Mouse (Mus musculus): ENCODE measurements at regions not wholly inside any gene's neighbourhood (a gene's known extent, or its start where the extent isn't known, plus 50 kb on each side); places are given as distances from the start of the nearest gene placed in this dataset.

- no peak overlapping the region for H3K4me2 ChIP-seq (ENCODE audit: low read depth, low read length)
- H3K27me3 ChIP-seq (ENCODE audit: control insufficient read depth, insufficient read depth, low read depth, low read length) = no peaks in the 10 kb centered on the region
- no peaks in the 10 kb centered on the region for H3K36me3 ChIP-seq (ENCODE audit: control insufficient read depth, insufficient read depth)
- H3K4me3 ChIP-seq (ENCODE audit: low read depth, low read length) = no peak overlapping the region
- no peaks in the 10 kb centered on the region for H3K9me3 ChIP-seq (replicated peaks; ENCODE audit: control insufficient read depth, low read length)
- H3K9ac ChIP-seq (ENCODE audit: low read depth, low read length) = no peak overlapping the region
- H3K27ac ChIP-seq (ENCODE audit: low read length) = no peak overlapping the region
- ATAC-seq (ENCODE audit: low read depth) = no peak
- H3K4me1 ChIP-seq (ENCODE audit: control insufficient read depth, low read depth, low read length) = no peaks in the 10 kb centered on the region
- WGBS (ENCODE audit: insufficient replicate concordance) = 63% methylated on average over 5 of the region's 5 CpGs
These were observed 64.5 kb upstream of the Xylt1 start for GRCm38 (mm10) chr7:117316126-117316805.

- WGBS (ENCODE audit: insufficient replicate concordance) = 57% methylated on average over 2 of the region's 2 CpGs
- no peaks in the 10 kb centered on the region for H3K9me3 ChIP-seq (replicated peaks; ENCODE audit: control insufficient read depth, low read length)
- no peaks in the 10 kb centered on the region for H3K36me3 ChIP-seq (ENCODE audit: control insufficient read depth, insufficient read depth)
- H3K9ac ChIP-seq (ENCODE audit: low read depth, low read length) = no peak overlapping the region
- H3K4me2 ChIP-seq (ENCODE audit: low read depth, low read length) = no peak overlapping the region
- H3K27me3 ChIP-seq (ENCODE audit: control insufficient read depth, insufficient read depth, low read depth, low read length) = no peaks in the 10 kb centered on the region
- H3K27ac ChIP-seq (ENCODE audit: low read length) = no peak overlapping the region
- H3K4me1 ChIP-seq (ENCODE audit: control insufficient read depth, low read depth, low read length) = no peaks in the 10 kb centered on the region
- no peak for ATAC-seq (ENCODE audit: low read depth)
- H3K4me3 ChIP-seq (ENCODE audit: low read depth, low read length) = no peak overlapping the region
These were observed 63.4 kb upstream of the Xylt1 start for GRCm38 (mm10) chr7:117317362-117317761.

- no peaks in the 10 kb centered on the region for H3K27me3 ChIP-seq (ENCODE audit: control insufficient read depth, insufficient read depth, low read depth, low read length)
- no peaks in the 10 kb centered on the region for H3K36me3 ChIP-seq (ENCODE audit: control insufficient read depth, insufficient read depth)
- 35% methylated on average over 6 of the region's 6 CpGs for WGBS (ENCODE audit: insufficient replicate concordance)
- H3K4me1 ChIP-seq (ENCODE audit: control insufficient read depth, low read depth, low read length) = no peaks in the 10 kb centered on the region
- H3K27ac ChIP-seq (ENCODE audit: low read length) = no peak overlapping the region
- ATAC-seq (ENCODE audit: low read depth) = no peak
- H3K4me2 ChIP-seq (ENCODE audit: low read depth, low read length) = no peak overlapping the region
- no peak overlapping the region for H3K4me3 ChIP-seq (ENCODE audit: low read depth, low read length)
- H3K9me3 ChIP-seq (replicated peaks; ENCODE audit: control insufficient read depth, low read length) = no peaks in the 10 kb centered on the region
- H3K9ac ChIP-seq (ENCODE audit: low read depth, low read length) = no peak overlapping the region
These were observed 60.2 kb upstream of the Xylt1 start for GRCm38 (mm10) chr7:117320552-117320951.

All from liver, embryonic 16.5 days (tissue).